Mouse (Mus musculus): ENCODE data around the gene Stk32c.

Gene Stk32c

GRCm38 (mm10) chr7:139143785-139144184 lies 69.3 kb downstream of the Stk32c start:
- no peak for DNase-seq (ENCODE audit: low spot score)

GRCm38 (mm10) chr7:139139921-139140461 lies 73.1 kb downstream of the Stk32c start:
- DNase-seq (ENCODE audit: low spot score), result no peak

GRCm38 (mm10) chr7:139136906-139137491 lies 76.1 kb downstream of the Stk32c start:
- DNase-seq (ENCODE audit: low spot score), result no peak

GRCm38 (mm10) chr7:139135236-139135635 lies 77.9 kb downstream of the Stk32c start:
- no peak for DNase-seq (ENCODE audit: low spot score)

GRCm38 (mm10) chr7:139133446-139133845 lies 79.7 kb downstream of the Stk32c start:
- DNase-seq (ENCODE audit: low spot score), result peak; percentile 71

- DNase-seq (ENCODE audit: low spot score), result no peak
Observed at GRCm38 (mm10) chr7:139131538-139131937, 81.6 kb downstream of the Stk32c start.

GRCm38 (mm10) chr7:139130361-139130760 lies 82.7 kb downstream of the Stk32c start:
- no peak for DNase-seq (ENCODE audit: low spot score)

- no peak for DNase-seq (ENCODE audit: low spot score)
Observed at GRCm38 (mm10) chr7:139128994-139129393, 84.1 kb downstream of the Stk32c start.

- DNase-seq (ENCODE audit: low spot score), result no peak
Observed at GRCm38 (mm10) chr7:139126549-139126948, 86.6 kb downstream of the Stk32c start.

GRCm38 (mm10) chr7:139125881-139126280 lies 87.2 kb downstream of the Stk32c start:
- no peak for DNase-seq (ENCODE audit: low spot score)

GRCm38 (mm10) chr7:139119775-139120153 lies 93.3 kb downstream of the Stk32c start:
- DNase-seq (ENCODE audit: low spot score), result no peak

- peak; percentile 93 for DNase-seq (ENCODE audit: low spot score)
Observed at GRCm38 (mm10) chr7:139119152-139119774, 93.8 kb downstream of the Stk32c start.

- no peak for DNase-seq (ENCODE audit: low spot score)
Observed at GRCm38 (mm10) chr7:139107908-139108650, 105.0 kb downstream of the Stk32c start.

- no peak for DNase-seq (ENCODE audit: low spot score)
Observed at GRCm38 (mm10) chr7:139105705-139106104, 107.4 kb downstream of the Stk32c start.

GRCm38 (mm10) chr7:139105076-139105475 lies 108.0 kb downstream of the Stk32c start:
- no peak for DNase-seq (ENCODE audit: low spot score)

GRCm38 (mm10) chr7:139103960-139104381 lies 109.1 kb downstream of the Stk32c start:
- peak; percentile 74 for DNase-seq (ENCODE audit: low spot score)

GRCm38 (mm10) chr7:139101826-139102225 lies 111.3 kb downstream of the Stk32c start:
- no peak for DNase-seq (ENCODE audit: low spot score)

- DNase-seq (ENCODE audit: low spot score), result no peak
Observed at GRCm38 (mm10) chr7:139101286-139101804, 111.8 kb downstream of the Stk32c start.

GRCm38 (mm10) chr7:139100531-139101095 lies 112.5 kb downstream of the Stk32c start:
- no peak for DNase-seq (ENCODE audit: low spot score)

- no peak for DNase-seq (ENCODE audit: low spot score)
Observed at GRCm38 (mm10) chr7:139096399-139096798, 116.7 kb downstream of the Stk32c start.

GRCm38 (mm10) chr7:139095282-139095681 lies 117.8 kb downstream of the Stk32c start:
- no peak for DNase-seq (ENCODE audit: low spot score)

GRCm38 (mm10) chr7:139094761-139095160 lies 118.3 kb downstream of the Stk32c start:
- DNase-seq (ENCODE audit: low spot score), result no peak
